Mouse (Mus musculus) ES-E14 (cell line): ENCODE measurements around the gene Hgfac. TPM values are rescaled to one million over a fixed set of nuclear protein-coding genes. Genes with fewer than 3 reads are reported as not detected.

ENCODE experiments used
- DNase-seq: peaks from one replicate; pipeline ENCODE4 v3.0.0-alpha.2; 2013; ENCODE audit warnings: low read depth, low spot score
- H3K27ac ChIP-seq: 2 replicates; pipeline ENCODE4 v1.5.1; 2012; ENCODE audit warnings: low read depth, mild to moderate bottlenecking, low read length, moderate library complexity, mixed read lengths; ENCODE audit not compliant: poor library complexity, insufficient read depth, severe bottlenecking
- H3K36me3 ChIP-seq: 2 replicates; pipeline ENCODE4 v1.6.1; 2012; ENCODE audit warnings: mild to moderate bottlenecking, low read length, moderate library complexity, mixed read lengths; ENCODE audit not compliant: control insufficient read depth, poor library complexity, insufficient read depth, severe bottlenecking
- H3K4me1 ChIP-seq, 2 experiments: fragments of 150-350 bp in 1 of 2; sonication (generic) in 1 of 2; 2 replicates each; pipeline ENCODE4 v1.6.1; 2012; ENCODE audit warnings: low read length in 2 of 2, mild to moderate bottlenecking in 1 of 2, mixed read lengths in 1 of 2; ENCODE audit not compliant: control insufficient read depth in 2 of 2, insufficient read depth in 2 of 2, poor library complexity in 1 of 2
- H3K4me3 ChIP-seq, 2 experiments: fragments of 150-350 bp in 1 of 2; sonication (generic) in 1 of 2; 2 replicates each; pipeline ENCODE4 v1.5.1; 2012; ENCODE audit warnings: low read length in 2 of 2, low read depth in 1 of 2, mild to moderate bottlenecking in 1 of 2, mixed read lengths in 1 of 2; ENCODE audit not compliant: insufficient read depth in 1 of 2, poor library complexity in 1 of 2, severe bottlenecking in 1 of 2
- H3K9ac ChIP-seq: 2 replicates; pipeline ENCODE4 v1.6.1; 2012; ENCODE audit warnings: low read depth, mild to moderate bottlenecking, low read length, mixed read lengths; ENCODE audit not compliant: poor library complexity, insufficient read depth, severe bottlenecking
- H3K9me3 ChIP-seq: fragments of 150-350 bp; sonication (generic); 2 replicates; pipeline ENCODE4 v1.6.1; 2012; ENCODE audit warnings: low read depth, mild to moderate bottlenecking, low read length; ENCODE audit not compliant: control insufficient read depth, insufficient read depth
- CHD2 ChIP-seq: IDR thresholded peaks from 2 replicates; pipeline ENCODE4 v1.6.1; 2014; ENCODE audit warnings: mild to moderate bottlenecking, low read depth, low read length, inconsistent platforms
- HCFC1 ChIP-seq: IDR thresholded peaks from 2 replicates; pipeline ENCODE4 v1.6.1; 2012; ENCODE audit warnings: low read length, inconsistent platforms, borderline replicate concordance; ENCODE audit not compliant: insufficient read depth
- MAFK ChIP-seq: IDR thresholded peaks from 2 replicates; pipeline ENCODE4 v1.6.1; 2014; ENCODE audit warnings: mild to moderate bottlenecking, low read depth, low read length, inconsistent platforms; ENCODE audit not compliant: insufficient read depth
- ZC3H11A ChIP-seq: IDR thresholded peaks from 2 replicates; pipeline ENCODE4 v1.6.1; 2012; ENCODE audit warnings: low read depth, mild to moderate bottlenecking, inconsistent platforms, low read length, borderline replicate concordance
- ZNF384 ChIP-seq: IDR thresholded peaks from 2 replicates; pipeline ENCODE4 v1.6.1; 2012; ENCODE audit warnings: low read depth, low read length, inconsistent platforms
- in situ Hi-C, 2 experiments: fragments of 600-800 bp; cut with MboI; formaldehyde crosslinking; loops; one replicate each; pipeline ENCODE4 v1.15.1; 2025; ENCODE audit warnings: low sequenced_read_pairs in 2 of 2, inconsistent platforms in 1 of 2; ENCODE audit not compliant: unreplicated experiment in 2 of 2
- total RNA-seq: library from RNA; depleted of rRNA; stranded (reverse); fragments of 300-350 nt; gene quantifications from 2 replicates; pipeline ENCODE4 v1.2.3, GENCODE M21; 2012

Gene Hgfac
- total RNA-seq, 1 experiment, result 0.58 TPM

DNA sequence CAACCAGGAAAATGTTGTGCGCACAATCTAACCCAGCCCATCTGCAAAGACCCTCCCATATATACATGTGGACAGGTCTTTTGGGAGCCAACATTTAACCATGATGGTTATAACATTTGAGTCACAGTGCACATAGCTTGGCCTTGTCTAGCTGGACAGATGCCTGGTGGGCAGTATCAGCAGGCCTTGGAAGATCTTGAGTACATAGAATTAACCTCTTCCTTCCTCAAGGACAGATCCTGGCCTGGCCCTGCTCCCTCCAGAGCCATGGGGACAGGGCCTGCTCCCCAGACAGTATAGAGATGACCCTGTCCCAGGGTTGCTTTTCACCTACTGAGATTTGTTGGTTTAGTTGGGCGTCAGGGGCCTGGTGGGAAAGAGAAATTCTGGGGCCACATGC lies 28.5 kb downstream of the Hgfac start:
- Histone ChIP-seq H3K36me3 (no peaks in the 10 kb centered on the region), H3K4me1 (no peaks in the 10 kb centered on the region), H3K9me3 (no peaks in the 10 kb centered on the region), H3K4me3 (no peak overlapping the region), H3K27ac (no peak overlapping the region), H3K9ac (no peak overlapping the region)
- no peak for DNase-seq
- in situ Hi-C loops, result no loop called here
- no peak for TF ChIP-seq CHD2
- no peak for TF ChIP-seq MAFK
- TF ChIP-seq ZC3H11A, result no peak
- TF ChIP-seq HCFC1, result no peak
- no peak for TF ChIP-seq ZNF384

DNA sequence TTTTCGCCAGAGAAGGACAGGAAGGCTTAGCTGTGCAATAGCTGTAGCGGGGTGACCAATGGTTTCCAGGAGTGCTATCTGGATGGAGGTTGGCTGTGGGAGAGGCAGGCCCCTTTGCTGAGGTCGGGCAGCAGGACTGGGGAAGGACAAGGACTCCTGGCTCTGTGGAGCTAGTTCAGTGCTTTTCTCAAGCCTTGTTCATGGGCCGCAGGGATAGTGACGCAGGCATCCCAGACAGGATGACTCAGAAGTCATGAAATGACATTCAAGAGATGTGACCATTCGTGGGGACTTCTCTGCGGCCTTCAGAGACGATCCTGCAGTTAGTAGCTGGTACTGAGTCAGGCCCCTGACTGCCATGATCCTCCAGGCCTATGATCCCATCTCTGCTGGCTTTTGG lies 29.0 kb downstream of the Hgfac start:
- Histone ChIP-seq H3K9me3 (no peaks in the 10 kb centered on the region), H3K4me3 (no peak overlapping the region), H3K27ac (no peak overlapping the region), H3K36me3 (no peaks in the 10 kb centered on the region), H3K4me1 (no peaks in the 10 kb centered on the region), H3K9ac (no peak overlapping the region)
- DNase-seq, result no peak
- in situ Hi-C loops, result no loop called here
- TF ChIP-seq MAFK (no peak), ZNF384 (no peak), CHD2 (no peak), ZC3H11A (no peak), HCFC1 (no peak)

DNA sequence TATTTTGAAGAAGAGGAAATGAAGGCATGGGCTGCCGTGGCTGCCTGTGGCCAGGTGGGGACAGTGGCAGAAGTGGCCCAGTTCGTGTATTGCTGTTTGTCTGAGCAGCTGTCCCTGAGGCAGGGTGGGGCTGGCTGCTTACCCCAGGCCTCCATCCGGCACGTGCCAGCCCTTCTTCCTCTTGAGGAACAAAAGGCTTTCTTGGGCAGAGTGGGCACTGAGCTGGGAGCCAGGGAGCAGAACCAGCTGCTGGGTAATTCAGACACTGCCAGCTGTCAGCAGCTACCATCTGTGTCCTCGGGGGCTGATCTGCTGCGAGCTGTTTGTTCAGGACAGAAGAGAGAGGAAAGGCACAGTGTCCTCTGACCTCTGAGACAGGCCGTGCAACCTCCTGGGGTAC lies 29.6 kb downstream of the Hgfac start:
- Histone ChIP-seq H3K27ac (no peak overlapping the region), H3K4me1 (no peaks in the 10 kb centered on the region), H3K4me3 (no peak overlapping the region), H3K36me3 (no peaks in the 10 kb centered on the region), H3K9me3 (no peaks in the 10 kb centered on the region), H3K9ac (no peak overlapping the region)
- TF ChIP-seq ZC3H11A (no peak), MAFK (no peak), ZNF384 (no peak), CHD2 (no peak), HCFC1 (no peak)
- DNase-seq, result no peak
- in situ Hi-C loops, result no loop called here

DNA sequence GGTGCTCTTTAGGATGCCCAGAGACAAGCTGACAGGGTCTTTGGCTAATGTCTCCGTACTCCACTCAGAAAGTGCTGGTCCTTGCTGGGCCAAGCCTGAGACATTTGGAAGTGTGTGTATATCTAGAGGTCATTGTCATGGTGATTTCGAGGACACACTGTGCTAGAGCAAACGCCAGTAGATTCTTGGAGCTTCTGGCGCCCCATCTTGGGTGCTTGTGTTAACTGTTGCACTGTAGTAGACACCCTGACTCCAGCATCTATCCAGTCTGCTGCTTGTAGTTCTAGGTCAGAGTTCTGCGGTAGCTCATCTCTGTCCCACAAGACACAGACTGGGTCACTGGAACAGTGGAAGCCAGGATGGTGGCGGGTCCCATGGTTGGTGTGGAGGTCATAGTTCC lies 30.5 kb downstream of the Hgfac start:
- no peak for DNase-seq
- in situ Hi-C loops, result no loop called here
- no peaks in the 10 kb centered on the region for H3K36me3 ChIP-seq
- no peak for TF ChIP-seq ZC3H11A
- TF ChIP-seq ZNF384, result no peak
- TF ChIP-seq CHD2, result no peak
- no peak overlapping the region for H3K27ac ChIP-seq
- H3K4me1 ChIP-seq, result no peaks in the 10 kb centered on the region
- no peak overlapping the region for H3K9ac ChIP-seq
- no peaks in the 10 kb centered on the region for H3K9me3 ChIP-seq
- no peak overlapping the region for H3K4me3 ChIP-seq

DNA sequence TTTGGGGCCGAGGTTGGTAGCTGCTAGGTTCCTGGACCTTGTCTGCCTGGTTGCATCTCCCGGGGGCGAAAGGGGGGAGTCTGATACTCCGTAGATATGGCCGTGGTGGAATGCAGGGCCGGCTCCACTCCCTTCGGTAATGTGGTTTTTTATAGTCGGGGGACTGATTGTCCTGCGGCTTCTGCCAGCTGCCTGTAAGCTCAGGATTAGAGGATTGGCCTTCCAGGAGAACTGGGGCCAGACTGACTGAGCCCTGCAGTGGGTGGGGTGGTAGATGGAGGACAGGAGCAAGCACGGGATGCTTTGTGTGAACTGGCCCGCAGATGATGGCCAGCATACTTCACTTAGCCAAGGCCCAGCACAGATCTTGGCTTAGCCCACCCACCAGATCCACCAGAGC lies 31.9 kb downstream of the Hgfac start:
- in situ Hi-C loops, result no loop called here
- H3K27ac ChIP-seq, result no peak overlapping the region

More for the DNA sequence above, 31.9 kb downstream of the Hgfac start:
- H3K36me3 ChIP-seq, result no peaks in the 10 kb centered on the region
- H3K9me3 ChIP-seq, result no peaks in the 10 kb centered on the region
- H3K4me1 ChIP-seq, result no peaks in the 10 kb centered on the region
- no peak overlapping the region for H3K4me3 ChIP-seq
- no peak for DNase-seq
- no peak overlapping the region for H3K9ac ChIP-seq
- TF ChIP-seq ZNF384 (no peak), ZC3H11A (no peak), CHD2 (no peak)
